Mouse (Mus musculus): ENCODE measurements around the gene Actrt2.

GRCm38 (mm10) chr4:154702931-154703330, 35.3 kb upstream of the Actrt2 start:
- TF ChIP-seq CTCF (IDR thresholded peaks at IDR 0.05; ENCODE audit: borderline replicate concordance, control insufficient read depth, extremely low read depth, insufficient read depth, low read length, poor library complexity): no peak
- TF ChIP-seq POLR2A (IDR thresholded peaks at IDR 0.05; ENCODE audit: control insufficient read depth, extremely low read depth, insufficient read depth, low read length, poor library complexity): no peak

All from thymus, adult 2 months (tissue).